Mouse (Mus musculus): ENCODE data around the gene Mmp24.
A peak's percentile ranks its signal among the peaks of the same experiment; 100 is the strongest.

Mmp24 gene

GRCm38 (mm10) chr2:155862573-155863300 is 87.6 kb downstream of the Mmp24 start:
- DNase-seq, result peak; percentile 55

- no peak for DNase-seq
Measured at GRCm38 (mm10) chr2:155863301-155863867, 88.2 kb downstream of the Mmp24 start.

All from lung, postnatal 10 days (tissue).